Mouse (Mus musculus) hindbrain, embryonic 10.5 days (tissue): ENCODE measurements around the gene Prps1. TPM values are rescaled to one million over a fixed set of nuclear protein-coding genes. Genes with fewer than 3 reads are reported as not detected.
A peak's percentile ranks its signal among the peaks of the same experiment; 100 is the strongest.

Experiments used
- DNase-seq: peaks from one replicate; pipeline ENCODE4 v3.0.0-alpha.2; 2017; ENCODE audit warnings: low spot score
- H3K27ac ChIP-seq: fragments of 300-500 bp; sonication (generic); 2 replicates; pipeline ENCODE4 v1.5.1; 2016; ENCODE audit warnings: mild to moderate bottlenecking, moderate library complexity
- H3K27me3 ChIP-seq: fragments of 300-500 bp; sonication (generic); 2 replicates; pipeline ENCODE4 v1.6.1; 2016; ENCODE audit warnings: mild to moderate bottlenecking; ENCODE audit not compliant: poor library complexity, insufficient read depth, severe bottlenecking
- H3K36me3 ChIP-seq: fragments of 300-500 bp; sonication (generic); 2 replicates; pipeline ENCODE4 v1.6.1; 2016; ENCODE audit warnings: mild to moderate bottlenecking, moderate library complexity
- H3K4me1 ChIP-seq: fragments of 300-500 bp; sonication (generic); replicated peaks from 2 replicates; pipeline ENCODE4 v1.6.1; 2016; ENCODE audit warnings: mild to moderate bottlenecking
- H3K4me3 ChIP-seq: fragments of 300-500 bp; sonication (generic); 2 replicates; pipeline ENCODE4 v1.5.1; 2016; ENCODE audit warnings: mild to moderate bottlenecking, moderate library complexity
- H3K9me3 ChIP-seq: fragments of 300-500 bp; sonication (generic); 2 replicates; pipeline ENCODE4 v1.6.1; 2016; ENCODE audit warnings: mild to moderate bottlenecking, moderate library complexity
- WGBS: fragments of 180-500 bp; shearing (Covaris S2); methylation state at CpG from one replicate; pipeline ENCODE4 v1.1.7; 2016; 5-methylcytosine and 5-hydroxymethylcytosine counted together
- polyA plus RNA-seq: library from polyadenylated mRNA; unstranded; fragments of >200 nt; fragmentation: Nextera tagmentation; extraction: Ambion mirVana; gene quantifications from 2 replicates; pipeline ENCODE4 v1.2.1, GENCODE M21; 2016

Gene Prps1
- 82.8 and 83.3 TPM in 2 replicates for polyA plus RNA-seq

DNA sequence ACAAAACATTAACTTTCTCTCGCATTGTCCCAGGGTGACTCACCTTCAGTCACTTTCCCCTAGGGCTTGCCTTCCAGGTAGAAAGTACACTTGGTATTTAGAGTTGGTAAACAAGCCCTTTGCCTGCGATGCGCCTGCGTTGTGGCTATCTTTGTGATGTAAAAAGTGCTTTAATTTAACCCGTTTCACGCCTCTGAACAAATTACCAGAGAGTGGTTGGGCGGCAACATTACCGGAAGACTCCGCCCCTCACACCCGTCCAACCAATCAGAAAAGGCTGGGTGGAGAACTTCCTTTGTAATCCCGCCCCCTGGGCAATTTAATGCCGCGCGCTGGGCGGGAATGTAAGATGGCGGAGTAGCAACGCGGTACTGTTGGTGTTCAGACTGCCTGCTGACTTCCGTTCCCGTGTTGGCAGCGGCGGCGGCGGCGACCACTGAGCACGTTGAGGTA, at the start of gene Prps1:
Prps1 (plus strand) TSS at position 335 of the 453 bp plus-strand sequence.
- Histone ChIP-seq H3K4me3 (peak within 1 kb of the TSS; percentile 61), H3K27me3 (peaks cover 34% of the 10 kb centered on the region), H3K4me1 (no peaks in the 10 kb centered on the region; the same call in 1 of the 2 replicates), H3K27ac (peak within 1 kb of the TSS; percentile 81), H3K36me3 (no peaks in the 10 kb centered on the region), H3K9me3 (no peaks in the 10 kb centered on the region)
- peak; percentile 84 for DNase-seq
- 15% methylated on average over 26 of the region's 26 CpGs for WGBS

DNA sequence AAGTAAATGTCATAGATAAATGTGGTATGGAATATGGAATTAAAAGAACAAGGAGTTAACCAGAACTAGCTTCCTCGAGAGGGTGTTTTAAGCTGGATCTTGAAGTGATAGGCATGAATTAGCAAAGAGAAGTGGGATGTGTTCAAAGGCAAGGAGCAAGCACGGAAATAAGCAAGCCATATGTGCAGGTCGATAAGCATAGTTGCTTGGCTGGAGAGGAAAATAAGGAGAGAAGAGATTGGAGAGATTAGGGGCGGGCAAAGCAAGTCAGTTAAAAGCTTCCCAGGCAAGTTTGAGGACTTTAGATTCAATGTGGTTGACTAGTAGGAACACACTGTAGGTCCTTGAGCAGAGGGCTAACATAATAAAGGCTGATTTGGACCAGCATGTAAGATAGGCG, 48.8 kb upstream of the Prps1 start:
- no peaks in the 10 kb centered on the region for H3K4me1 ChIP-seq
- no peaks in the 10 kb centered on the region for H3K36me3 ChIP-seq
- DNase-seq: no peak
- H3K9me3 ChIP-seq: no peaks in the 10 kb centered on the region
- H3K27ac ChIP-seq: no peak overlapping the region
- H3K4me3 ChIP-seq: no peak overlapping the region
- H3K27me3 ChIP-seq: peaks cover 63% of the 10 kb centered on the region
- 86% methylated on average over 5 of the region's 5 CpGs for WGBS

DNA sequence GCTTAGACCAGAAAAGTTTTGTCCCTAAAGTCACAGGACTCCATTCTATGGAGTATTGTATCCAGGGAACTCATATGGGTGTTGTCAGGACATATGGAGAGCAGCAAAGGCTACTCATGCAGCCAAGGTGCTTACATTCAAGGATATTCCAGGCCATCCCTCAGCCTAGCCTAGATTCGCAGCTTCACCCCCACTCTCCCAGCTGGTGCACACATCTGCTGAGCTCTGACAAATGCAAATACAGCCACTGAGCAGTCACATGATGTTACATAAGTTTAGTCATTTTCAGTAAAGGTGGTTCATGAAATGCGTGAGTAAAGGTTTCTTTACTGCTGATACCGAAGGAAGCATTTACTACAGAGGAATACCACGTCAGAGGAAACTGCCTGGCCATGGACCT, 37.9 kb upstream of the Prps1 start:
- H3K36me3 ChIP-seq: no peaks in the 10 kb centered on the region
- 91% methylated on average over 4 of the region's 4 CpGs for WGBS
- no peak overlapping the region for H3K4me3 ChIP-seq
- H3K27ac ChIP-seq: no peak overlapping the region
- DNase-seq: no peak
- H3K4me1 ChIP-seq: no peaks in the 10 kb centered on the region
- H3K27me3 ChIP-seq: peaks cover 50% of the 10 kb centered on the region
- H3K9me3 ChIP-seq: no peaks in the 10 kb centered on the region

DNA sequence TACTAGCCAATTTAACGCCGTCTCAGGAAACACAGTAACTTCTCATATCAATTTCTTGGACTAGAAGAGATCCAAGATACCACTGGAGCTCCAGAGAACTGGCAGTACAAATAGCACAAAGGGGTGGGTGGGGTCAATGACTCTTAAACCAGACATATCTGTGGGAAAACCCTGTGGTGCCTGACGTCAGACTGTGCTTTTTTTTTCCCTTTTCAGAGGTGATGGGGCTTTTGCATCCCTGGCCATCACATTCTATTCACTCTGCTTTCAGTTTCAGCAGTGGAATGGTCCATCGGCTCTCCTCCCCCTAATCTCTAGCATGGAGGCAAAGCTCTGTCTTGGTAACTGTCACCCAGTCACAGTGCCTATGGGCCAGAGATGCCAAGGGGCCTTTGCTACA, 29.3 kb upstream of the Prps1 start:
- H3K9me3 ChIP-seq: no peaks in the 10 kb centered on the region
- DNase-seq: no peak
- no peak overlapping the region for H3K4me3 ChIP-seq
- WGBS: 68% methylated on average over 4 of the region's 4 CpGs
- peaks cover 28% of the 10 kb centered on the region for H3K27me3 ChIP-seq
- no peaks in the 10 kb centered on the region for H3K4me1 ChIP-seq
- H3K27ac ChIP-seq: no peak overlapping the region
- no peaks in the 10 kb centered on the region for H3K36me3 ChIP-seq

DNA sequence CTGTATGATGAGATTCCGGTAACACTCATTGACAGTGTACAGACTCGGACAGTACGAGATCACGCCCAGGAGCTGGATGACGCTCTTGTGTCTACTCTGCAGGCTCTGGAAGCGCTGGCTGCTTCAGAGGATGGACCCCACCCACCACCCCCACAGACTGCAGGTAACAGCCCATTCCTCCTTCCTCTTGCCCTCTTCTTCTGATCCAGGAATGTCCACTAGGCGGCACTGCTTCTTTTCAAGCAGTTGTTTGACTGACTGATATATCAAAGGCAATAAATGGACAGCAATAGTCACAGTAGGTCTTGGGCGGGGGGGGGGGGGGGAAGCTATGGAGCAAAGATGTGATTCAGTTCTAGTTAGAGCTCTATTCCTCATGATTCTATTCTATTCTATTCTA, 28.2 kb upstream of the Prps1 start:
- Histone ChIP-seq H3K36me3 (no peaks in the 10 kb centered on the region), H3K4me1 (no peaks in the 10 kb centered on the region), H3K27ac (no peak overlapping the region), H3K27me3 (peaks cover 36% of the 10 kb centered on the region), H3K4me3 (no peak overlapping the region), H3K9me3 (no peaks in the 10 kb centered on the region)
- no peak for DNase-seq
- 59% methylated on average over 8 of the region's 8 CpGs for WGBS

DNA sequence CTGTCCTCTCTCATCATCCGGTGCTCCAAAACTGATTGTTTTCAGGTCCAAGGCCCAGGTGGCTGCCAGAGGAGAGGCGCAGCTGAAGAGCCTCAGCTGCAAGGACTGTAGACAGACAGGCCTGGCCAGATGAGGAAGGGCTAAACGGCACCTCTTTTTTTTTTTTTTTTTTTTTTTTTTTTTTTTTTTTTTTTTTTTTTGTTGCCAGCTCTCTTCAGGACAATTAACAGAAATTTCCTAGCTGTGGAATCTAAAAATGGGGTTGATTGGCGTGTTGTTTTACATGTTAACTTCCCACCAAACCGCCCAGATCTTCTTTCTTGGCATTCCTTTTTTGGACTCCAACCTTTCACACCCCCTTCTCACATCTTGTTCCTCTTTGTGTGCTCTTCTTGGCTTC, 26.4 kb upstream of the Prps1 start:
- H3K36me3 ChIP-seq: no peaks in the 10 kb centered on the region
- no peaks in the 10 kb centered on the region for H3K9me3 ChIP-seq
- peaks cover 52% of the 10 kb centered on the region for H3K27me3 ChIP-seq
- no peak overlapping the region for H3K27ac ChIP-seq
- H3K4me3 ChIP-seq: no peak overlapping the region
- WGBS: 84% methylated on average over 5 of the region's 5 CpGs
- no peak for DNase-seq
- no peaks in the 10 kb centered on the region for H3K4me1 ChIP-seq

DNA sequence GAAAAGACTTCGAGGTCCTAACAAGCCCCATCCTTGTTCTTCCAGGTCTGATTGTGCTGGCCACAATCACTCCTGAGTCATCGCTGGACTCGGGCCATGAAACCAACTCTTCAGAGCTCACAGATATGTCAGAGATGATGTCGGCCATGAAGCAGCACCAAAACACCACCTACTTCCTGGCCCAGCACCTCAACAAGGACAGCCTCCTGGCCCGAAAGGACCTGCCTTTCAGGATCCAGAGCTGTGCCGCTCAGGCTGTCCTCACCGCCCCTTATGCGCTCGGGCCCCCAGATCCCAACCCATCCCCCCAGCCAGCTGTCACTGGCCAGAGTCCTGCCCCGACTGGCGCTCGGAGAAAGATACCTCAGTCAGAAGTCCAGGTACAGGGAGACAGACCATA, 25.9 kb upstream of the Prps1 start:
- WGBS: 91% methylated on average over 12 of the region's 12 CpGs
- no peaks in the 10 kb centered on the region for H3K36me3 ChIP-seq
- H3K27me3 ChIP-seq: peaks cover 55% of the 10 kb centered on the region

DNA sequence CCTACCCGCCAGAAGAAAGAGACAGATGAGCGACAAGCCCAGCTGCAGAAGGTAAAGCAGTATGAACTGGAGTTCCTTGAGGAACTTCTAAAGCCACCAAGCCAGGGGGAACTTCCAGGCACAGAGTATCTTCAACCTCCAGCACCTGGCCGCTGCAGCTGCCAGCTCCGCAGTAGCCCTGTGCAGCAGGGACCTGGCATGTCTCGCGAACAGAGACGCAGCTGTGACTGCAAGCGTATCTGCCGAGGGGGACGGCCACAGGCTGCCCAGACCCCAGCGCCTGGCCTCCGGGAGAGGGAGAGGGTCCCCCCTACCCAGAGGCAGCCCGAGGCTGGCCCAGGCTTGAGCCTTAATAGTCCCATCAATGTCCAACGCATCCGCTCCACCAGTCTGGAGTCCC, 24.4 kb upstream of the Prps1 start:
- Histone ChIP-seq H3K36me3 (no peaks in the 10 kb centered on the region), H3K4me1 (no peaks in the 10 kb centered on the region), H3K27ac (no peak overlapping the region), H3K4me3 (no peak overlapping the region), H3K9me3 (no peaks in the 10 kb centered on the region), H3K27me3 (peaks cover 60% of the 10 kb centered on the region)
- WGBS: 88% methylated on average over 15 of the region's 15 CpGs
- no peak for DNase-seq

More for the DNA sequence above, 25.9 kb upstream of the Prps1 start:
- DNase-seq: no peak
- H3K4me1 ChIP-seq: no peaks in the 10 kb centered on the region
- H3K4me3 ChIP-seq: no peak overlapping the region
- no peaks in the 10 kb centered on the region for H3K9me3 ChIP-seq
- no peak overlapping the region for H3K27ac ChIP-seq

DNA sequence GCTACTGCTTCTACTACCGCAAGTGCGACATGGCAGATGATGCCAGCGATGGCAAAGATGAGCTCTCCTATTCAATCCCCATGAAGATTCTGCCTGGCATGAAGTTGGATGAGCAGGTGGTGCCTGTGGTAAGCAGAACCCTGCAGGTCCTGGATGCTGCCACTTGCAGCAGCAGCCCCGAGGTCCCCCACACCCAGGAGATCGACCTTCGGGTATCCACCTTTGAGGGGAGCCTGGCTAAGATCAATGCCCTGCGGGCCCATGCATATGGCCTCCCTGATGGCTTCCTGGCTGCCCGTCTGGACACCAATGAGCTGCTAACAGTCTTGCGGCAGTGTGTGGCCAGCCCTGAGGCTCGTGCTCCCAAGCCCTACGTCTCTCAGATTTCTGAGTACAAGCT, 23.6 kb upstream of the Prps1 start:
- Histone ChIP-seq H3K4me1 (no peaks in the 10 kb centered on the region), H3K9me3 (no peaks in the 10 kb centered on the region), H3K4me3 (no peak overlapping the region), H3K27me3 (peaks cover 62% of the 10 kb centered on the region), H3K36me3 (no peaks in the 10 kb centered on the region), H3K27ac (no peak overlapping the region)
- 90% methylated on average over 11 of the region's 11 CpGs for WGBS
- no peak for DNase-seq

DNA sequence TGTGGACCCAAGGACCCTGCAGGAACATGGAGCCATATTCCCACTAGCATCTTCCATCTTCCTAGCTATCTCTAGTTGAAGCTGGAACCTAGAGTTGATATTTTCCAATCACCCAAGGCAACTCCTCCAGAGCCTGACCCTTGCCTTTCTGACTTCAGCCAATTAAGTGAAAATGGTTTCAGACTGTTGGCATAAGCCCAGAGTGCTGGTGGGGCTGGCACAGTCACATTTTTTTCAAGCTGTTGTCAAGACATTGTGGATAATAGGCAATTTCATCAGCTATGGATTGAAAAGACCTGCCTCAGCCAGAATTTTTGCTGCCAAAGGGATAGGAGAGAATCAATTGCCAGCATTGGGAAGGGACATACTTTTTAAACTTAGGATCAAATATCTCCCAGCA, 18.5 kb upstream of the Prps1 start:
- no peak for DNase-seq
- H3K4me3 ChIP-seq: no peak overlapping the region
- H3K36me3 ChIP-seq: no peaks in the 10 kb centered on the region
- H3K27me3 ChIP-seq: peaks cover 78% of the 10 kb centered on the region
- H3K9me3 ChIP-seq: no peaks in the 10 kb centered on the region
- H3K4me1 ChIP-seq: no peaks in the 10 kb centered on the region
- H3K27ac ChIP-seq: no peak overlapping the region

DNA sequence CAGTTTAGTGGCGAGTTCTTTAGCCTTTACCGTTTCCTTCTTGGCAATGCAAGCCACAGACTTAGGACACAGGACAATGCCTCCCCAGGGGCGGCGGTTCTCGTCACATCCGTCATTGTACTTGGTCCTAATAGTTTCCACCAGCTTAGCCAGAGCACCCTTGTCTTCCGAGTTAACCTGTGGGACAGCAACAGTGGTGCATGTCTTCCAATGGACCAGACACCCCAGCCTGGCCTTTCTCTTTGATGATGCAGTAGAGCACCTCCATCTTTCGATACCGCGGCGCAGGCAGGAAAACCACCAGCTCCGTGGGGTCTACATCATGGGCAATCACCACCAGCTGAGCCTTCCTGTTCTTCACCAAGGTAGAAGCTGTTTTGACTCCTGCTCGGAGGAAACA, 10.9 kb upstream of the Prps1 start:
- no peak overlapping the region for H3K27ac ChIP-seq
- H3K36me3 ChIP-seq: no peaks in the 10 kb centered on the region
- no peaks in the 10 kb centered on the region for H3K4me1 ChIP-seq
- H3K9me3 ChIP-seq: no peaks in the 10 kb centered on the region
- peaks cover 53% of the 10 kb centered on the region for H3K27me3 ChIP-seq
- no peak overlapping the region for H3K4me3 ChIP-seq
- DNase-seq: no peak
- WGBS: 72% methylated on average over 13 of the region's 13 CpGs

DNA sequence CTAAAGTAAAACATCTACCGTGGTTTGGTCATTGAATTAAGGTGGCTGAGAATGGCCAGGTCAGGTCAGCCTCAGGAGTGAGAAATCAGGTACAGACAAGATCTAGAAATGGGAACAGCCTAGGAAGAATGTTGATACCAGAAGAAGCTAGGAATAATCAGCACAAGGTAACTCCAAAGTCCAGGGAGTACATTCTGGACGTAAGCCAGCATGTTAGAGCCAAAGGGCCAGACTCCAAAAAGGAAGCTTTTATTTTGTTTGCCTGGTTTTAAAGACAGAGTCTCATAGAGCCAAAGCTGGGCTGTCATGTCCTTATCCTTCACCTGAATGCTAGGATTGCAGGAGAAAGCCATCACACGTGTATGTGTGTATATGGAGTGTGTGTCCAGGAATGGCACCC, 6.3 kb upstream of the Prps1 start:
- whole genome bisulfite sequencing: 92% methylated on average over 3 of the region's 3 CpGs
- no peaks in the 10 kb centered on the region for H3K9me3 ChIP-seq
- no peaks in the 10 kb centered on the region for H3K36me3 ChIP-seq
- no peak overlapping the region for H3K27ac ChIP-seq
- H3K4me3 ChIP-seq: no peak overlapping the region
- no peak for DNase-seq
- H3K27me3 ChIP-seq: peaks cover 39% of the 10 kb centered on the region
- no peaks in the 10 kb centered on the region for H3K4me1 ChIP-seq

DNA sequence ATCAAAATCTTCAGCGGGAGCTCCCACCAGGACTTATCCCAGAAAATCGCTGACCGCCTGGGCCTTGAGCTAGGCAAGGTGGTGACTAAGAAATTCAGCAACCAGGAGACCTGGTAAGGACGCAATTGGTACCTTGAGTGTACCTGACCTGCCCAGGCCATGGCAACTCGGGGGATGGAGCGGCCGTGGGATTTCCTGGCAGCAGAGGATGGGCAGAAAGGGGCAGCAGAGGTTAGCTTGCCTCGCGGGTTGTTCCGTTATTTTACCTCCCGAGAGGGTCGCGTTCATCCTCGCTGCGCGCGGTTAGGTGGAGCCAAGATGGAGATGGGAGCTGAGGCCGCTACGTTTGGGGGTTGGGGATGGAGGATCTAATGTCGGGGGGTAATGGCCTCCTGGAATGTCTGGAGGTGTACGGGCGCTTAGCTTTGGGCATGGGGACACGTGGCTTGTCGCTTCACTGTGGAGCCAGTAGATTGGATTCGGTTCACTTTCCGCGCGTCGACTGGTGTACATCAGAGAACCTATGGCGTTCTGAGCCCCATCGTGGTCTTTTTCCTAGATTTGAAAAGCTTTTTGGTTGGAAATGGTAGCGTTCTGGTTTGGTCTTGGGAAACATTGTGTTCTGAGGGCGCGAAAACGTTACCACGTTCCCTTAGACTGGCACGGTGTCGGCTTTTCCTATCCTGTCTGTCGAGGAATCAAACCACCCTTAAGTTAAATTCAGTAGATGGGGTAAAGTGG, 508 bp downstream of the Prps1 start:
- H3K4me1 ChIP-seq: no peaks in the 10 kb centered on the region; the same call in 1 of the 2 replicates
- H3K4me3 ChIP-seq: peak overlapping the region; percentile 61
- WGBS: 21% methylated on average over 39 of the region's 39 CpGs
- peak overlapping the region; percentile 81 for H3K27ac ChIP-seq
- H3K36me3 ChIP-seq: no peaks in the 10 kb centered on the region
- H3K27me3 ChIP-seq: peaks cover 30% of the 10 kb centered on the region
- no peaks in the 10 kb centered on the region for H3K9me3 ChIP-seq
- DNase-seq: peak; percentile 33
